Mouse (Mus musculus) lung, postnatal 10 days (tissue): ENCODE measurements around the gene Trappc12.

Experiments
- DNase-seq: peaks from one replicate; pipeline ENCODE4 v3.0.0; 2021

Gene Trappc12

GRCm38 (mm10) chr12:28732631-28733030 is 17.6 kb downstream of the Trappc12 start:
- DNase-seq: no peak

DNA sequence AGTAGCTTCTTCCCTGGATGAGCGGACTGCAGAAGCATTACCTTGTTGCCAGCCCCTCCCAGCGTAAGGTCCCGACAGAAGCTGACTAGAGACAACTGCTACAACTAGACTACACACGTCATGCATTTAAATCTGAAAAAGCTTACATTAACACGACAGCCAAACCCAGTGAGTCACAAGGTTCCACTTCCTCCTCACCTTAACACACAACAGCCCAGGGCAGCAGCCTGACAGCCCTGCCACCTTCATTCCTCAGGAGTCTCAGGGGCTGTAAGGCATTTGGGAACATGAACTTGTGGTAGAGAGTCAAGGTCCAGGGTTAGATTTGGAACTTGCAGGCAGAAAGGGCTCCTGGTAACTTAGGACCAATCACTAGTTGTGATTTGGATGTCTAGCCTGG is 23.2 kb downstream of the Trappc12 start:
- DNase-seq: no peak

GRCm38 (mm10) chr12:28726204-28726603 is 24.1 kb downstream of the Trappc12 start:
- DNase-seq: no peak

- DNase-seq: no peak
These were observed 25.9 kb downstream of the Trappc12 start for GRCm38 (mm10) chr12:28724366-28724765.

GRCm38 (mm10) chr12:28718106-28718505 is 32.2 kb downstream of the Trappc12 start:
- DNase-seq: no peak

- DNase-seq: no peak
These were observed 33.2 kb downstream of the Trappc12 start for GRCm38 (mm10) chr12:28717066-28717465.

DNA sequence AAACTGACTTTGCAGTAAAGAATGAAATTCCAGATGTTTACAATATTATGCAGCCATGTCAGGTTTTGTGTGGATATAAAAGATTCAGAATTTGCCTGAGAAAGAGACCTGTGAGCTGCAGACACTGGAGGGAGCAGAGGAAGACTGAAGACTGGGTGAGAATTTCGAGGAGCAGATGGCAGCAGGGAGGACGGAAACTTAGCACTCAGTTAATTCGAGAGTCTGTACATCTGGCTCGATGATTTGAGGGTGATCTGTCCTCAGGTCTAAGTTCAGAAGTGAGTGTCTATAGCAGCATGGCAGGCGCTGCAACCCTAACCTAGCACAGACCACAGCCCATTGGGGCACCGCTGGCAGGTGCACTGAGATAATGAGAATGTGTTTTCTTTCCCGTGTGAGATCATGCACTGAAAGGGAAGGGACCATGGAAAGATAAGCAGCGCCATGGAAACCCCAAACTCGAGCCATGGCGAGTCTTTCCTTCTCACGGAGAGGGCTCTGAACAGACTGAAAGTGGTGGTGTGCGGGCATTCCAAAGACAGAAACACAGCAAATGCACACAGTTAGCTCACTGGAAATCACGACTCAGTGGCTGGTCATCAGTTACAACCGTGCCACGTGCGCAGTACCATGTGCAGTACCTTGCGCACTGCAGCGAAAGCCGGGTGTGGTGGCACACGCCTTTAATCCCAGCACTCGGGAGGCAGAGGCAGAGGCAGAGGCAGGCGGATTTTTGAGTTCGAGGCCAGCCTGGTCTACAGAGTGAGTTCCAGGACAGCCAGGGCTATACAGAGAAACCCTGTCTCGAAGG is 35.2 kb downstream of the Trappc12 start:
- no peak for DNase-seq

GRCm38 (mm10) chr12:28710566-28711185 is 39.6 kb downstream of the Trappc12 start:
- no peak for DNase-seq

- DNase-seq: no peak
These were observed 42.1 kb downstream of the Trappc12 start for GRCm38 (mm10) chr12:28708154-28708553.

- no peak for DNase-seq
These were observed 45.1 kb downstream of the Trappc12 start for GRCm38 (mm10) chr12:28705204-28705603.

- DNase-seq: no peak
These were observed 45.9 kb downstream of the Trappc12 start for GRCm38 (mm10) chr12:28704381-28704780.

- DNase-seq: no peak
These were observed 49.0 kb downstream of the Trappc12 start for GRCm38 (mm10) chr12:28701302-28701701.

- DNase-seq: no peak
These were observed 49.7 kb downstream of the Trappc12 start for GRCm38 (mm10) chr12:28700561-28701025.

DNA sequence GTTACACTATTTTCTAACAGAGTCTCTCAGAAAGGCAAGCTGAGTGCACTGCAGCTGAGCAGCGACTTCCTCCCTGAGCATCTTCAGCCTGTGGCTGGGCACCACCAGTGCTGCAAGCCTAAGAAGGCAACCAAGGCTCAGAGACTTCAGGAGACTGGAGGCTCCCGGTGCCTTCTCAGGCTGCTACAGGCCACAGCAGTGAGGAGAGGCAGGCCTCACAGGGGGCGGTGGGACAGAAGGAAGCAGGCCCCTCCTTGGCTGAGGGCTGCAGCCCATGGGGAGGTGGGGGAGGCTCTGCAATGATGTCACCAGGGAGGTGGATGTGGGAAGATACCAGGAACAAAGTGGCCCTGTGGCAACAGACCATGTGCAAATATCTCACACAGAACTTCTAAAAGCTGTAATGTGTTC is 50.2 kb downstream of the Trappc12 start:
- no peak for DNase-seq

- DNase-seq: peak; percentile 78
These were observed 50.6 kb downstream of the Trappc12 start for GRCm38 (mm10) chr12:28699656-28700055.

- DNase-seq: no peak
These were observed 51.2 kb downstream of the Trappc12 start for GRCm38 (mm10) chr12:28699086-28699485.

GRCm38 (mm10) chr12:28697821-28698595 is 52.3 kb downstream of the Trappc12 start:
- peak; percentile 46 for DNase-seq

DNA sequence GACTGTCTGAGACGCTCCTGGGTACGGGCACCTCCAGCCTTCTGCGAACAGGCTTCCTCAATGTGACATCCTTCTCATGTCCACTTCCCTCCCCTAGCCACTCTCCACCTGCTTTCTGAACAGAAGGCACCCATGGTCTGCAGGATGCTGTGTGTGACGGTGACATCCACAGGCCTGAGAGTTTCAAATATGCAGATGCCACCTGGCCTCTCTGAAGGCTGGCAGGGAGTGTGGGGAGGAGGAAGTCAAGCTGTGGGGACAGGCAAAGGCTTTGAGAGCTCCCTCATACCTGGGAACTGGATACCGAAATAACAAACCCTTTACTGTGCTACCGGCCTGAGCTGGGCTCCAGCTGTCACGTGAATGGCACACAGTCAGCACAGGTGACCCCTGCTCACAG is 55.5 kb downstream of the Trappc12 start:
- no peak for DNase-seq

DNA sequence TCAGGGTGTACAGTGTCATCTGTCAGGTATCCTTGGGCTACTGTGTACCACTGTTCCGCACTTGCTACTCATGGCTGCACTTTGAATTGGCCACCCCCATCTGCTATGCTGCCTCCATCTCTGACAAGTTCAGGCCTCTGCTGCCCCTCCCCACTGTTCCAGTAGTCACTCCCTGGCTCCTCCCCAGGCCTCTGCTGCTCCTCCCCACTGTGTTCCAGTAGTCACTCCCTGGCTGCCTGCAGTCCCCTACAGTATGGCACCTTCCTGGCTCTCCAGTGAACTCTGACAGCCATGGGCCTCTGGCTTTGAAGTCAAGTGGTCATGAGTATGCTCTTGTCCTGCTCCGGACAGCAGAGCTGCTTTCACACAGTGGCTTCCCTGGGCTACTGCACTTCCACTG is 56.0 kb downstream of the Trappc12 start:
- peak; percentile 66 for DNase-seq

- DNase-seq: no peak
These were observed 56.5 kb downstream of the Trappc12 start for GRCm38 (mm10) chr12:28693738-28694137.

DNA sequence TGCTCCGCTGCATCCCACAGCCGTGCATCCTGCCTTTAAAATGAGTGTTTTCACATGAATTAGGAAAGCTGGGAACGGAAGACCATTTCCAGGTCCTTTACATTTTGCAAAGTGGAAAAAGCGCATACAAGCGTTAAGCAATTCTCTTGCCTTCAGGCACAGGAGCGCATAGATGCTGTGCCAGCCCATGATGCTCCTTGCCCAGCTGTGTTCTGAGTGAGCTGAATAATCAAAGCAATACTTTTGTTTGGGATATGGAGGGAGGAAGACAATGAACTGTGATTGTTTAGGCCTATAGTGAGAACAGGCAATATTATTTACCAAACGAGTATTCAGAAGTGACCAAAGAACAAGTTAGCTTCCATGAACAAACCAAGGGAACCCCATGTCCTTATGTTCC is 59.5 kb downstream of the Trappc12 start:
- DNase-seq: no peak

DNA sequence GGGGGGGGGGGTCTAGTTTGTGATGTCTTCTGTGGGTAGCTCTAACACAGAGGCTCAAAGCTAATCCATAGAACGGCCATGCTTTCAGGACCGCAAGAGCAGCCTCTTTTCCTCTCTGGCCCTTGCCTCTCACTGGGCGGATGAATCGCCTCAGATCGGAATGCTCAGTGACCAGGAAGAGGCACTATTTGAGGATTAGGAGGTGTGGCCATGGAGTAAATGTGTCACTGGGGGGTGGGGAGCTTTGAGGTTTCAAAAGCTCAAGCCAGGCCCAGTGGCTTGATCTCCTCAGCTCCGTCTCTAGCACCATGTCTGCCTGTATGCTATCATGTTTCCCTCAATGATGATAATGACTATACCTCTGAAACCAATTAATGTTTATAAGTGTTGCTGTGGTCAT is 61.3 kb downstream of the Trappc12 start:
- DNase-seq: no peak

DNA sequence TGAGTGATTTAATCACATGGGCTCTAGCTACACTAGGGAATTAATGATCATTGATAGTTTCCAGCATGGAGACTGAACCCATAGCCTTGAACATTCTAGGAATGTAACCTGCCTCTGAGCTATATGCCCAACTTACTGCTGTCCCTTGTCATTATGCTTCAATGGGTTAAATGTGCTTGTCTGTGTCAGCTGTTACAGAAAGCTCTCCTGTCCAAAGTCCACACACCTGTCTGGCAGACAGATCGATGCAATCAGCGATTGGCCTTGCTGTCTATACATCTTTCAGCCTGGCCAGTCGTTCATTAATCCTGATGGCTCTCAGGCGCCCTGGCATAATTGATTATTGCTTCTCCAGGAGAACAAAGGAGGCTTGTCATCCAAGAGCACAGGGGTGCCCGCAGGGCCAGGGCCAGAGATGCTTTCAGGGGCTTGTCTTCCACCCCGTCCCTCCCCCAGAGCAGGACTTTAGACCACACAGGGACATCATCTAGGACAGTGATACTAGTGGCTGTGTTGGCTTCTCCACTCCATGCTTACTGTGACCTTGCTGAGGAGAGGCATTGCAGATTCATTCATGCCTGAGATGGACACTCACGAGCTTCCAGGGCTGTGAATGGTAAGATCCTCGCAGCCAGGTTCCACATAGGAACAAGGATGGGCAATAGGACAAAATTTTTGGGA is 63.9 kb downstream of the Trappc12 start:
- no peak for DNase-seq
